Mouse (Mus musculus): ENCODE measurements around the gene Coq10a. TPM values are rescaled to one million over a fixed set of nuclear protein-coding genes. Genes with fewer than 3 reads are reported as not detected.

The Coq10a gene
- polyA plus RNA-seq, 1 experiment from 2014 or later = 15.6 TPM

GRCm38 (mm10) chr10:128391850-128392249 lies 23.1 kb upstream of the Coq10a start:
- ATAC-seq (ENCODE audit: low read depth) (no peak), DNase-seq (ENCODE audit: low spot score) (no peak)
- Histone ChIP-seq H3K9me3 (ENCODE audit: control insufficient read depth, low read length) (no peaks in the 10 kb centered on the region), H3K4me1 (ENCODE audit: control insufficient read depth, insufficient read depth, low read length) (no peaks in the 10 kb centered on the region), H3K4me3 (ENCODE audit: low read depth, low read length) (no peak overlapping the region), H3K36me3 (ENCODE audit: control insufficient read depth, insufficient read depth, low read length) (peaks cover 88% of the 10 kb centered on the region), H3K27me3 (replicated peaks; ENCODE audit: control insufficient read depth, insufficient read depth, low read length) (no peaks in the 10 kb centered on the region), H3K4me2 (ENCODE audit: low read depth, low read length) (no peak overlapping the region), H3K9ac (ENCODE audit: low read depth, low read length) (no peak overlapping the region), H3K27ac (replicated peaks; ENCODE audit: low read depth, low read length) (no peak overlapping the region)
- 87% methylated on average over 6 of the region's 6 CpGs for WGBS

DNA sequence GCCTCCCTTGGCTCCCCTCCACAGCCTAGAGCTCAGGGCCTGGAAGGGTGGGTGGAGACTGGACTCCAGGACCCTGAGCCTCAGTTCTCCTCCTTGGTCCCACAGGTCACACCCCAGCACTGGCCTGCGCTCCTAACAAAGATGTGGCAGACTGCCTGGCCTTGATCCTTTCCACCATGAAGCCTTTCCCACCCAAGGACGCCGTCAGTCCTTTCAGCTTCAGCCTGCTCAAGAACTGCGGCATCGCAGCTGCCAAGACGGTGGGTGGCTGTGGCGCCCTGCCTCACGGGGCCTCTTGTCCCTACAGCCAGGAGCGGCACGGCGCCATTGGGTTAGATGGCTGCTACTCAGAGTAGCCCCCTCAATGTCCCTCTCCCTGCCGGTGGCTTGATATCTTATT lies 21.6 kb upstream of the Coq10a start:
- H3K27me3 ChIP-seq (replicated peaks; ENCODE audit: control insufficient read depth, insufficient read depth, low read length) = no peaks in the 10 kb centered on the region
- H3K4me3 ChIP-seq (ENCODE audit: low read depth, low read length) = no peak overlapping the region
- no peak for DNase-seq (ENCODE audit: low spot score)
- peaks cover 89% of the 10 kb centered on the region for H3K36me3 ChIP-seq (ENCODE audit: control insufficient read depth, insufficient read depth, low read length)
- 92% methylated on average over 11 of the region's 12 CpGs for WGBS
- no peak overlapping the region for H3K9ac ChIP-seq (ENCODE audit: low read depth, low read length)
- ATAC-seq (ENCODE audit: low read depth) = no peak
- H3K9me3 ChIP-seq (ENCODE audit: control insufficient read depth, low read length) = no peaks in the 10 kb centered on the region
- H3K4me2 ChIP-seq (ENCODE audit: low read depth, low read length) = no peak overlapping the region
- H3K4me1 ChIP-seq (ENCODE audit: control insufficient read depth, insufficient read depth, low read length) = no peaks in the 10 kb centered on the region
- H3K27ac ChIP-seq (replicated peaks; ENCODE audit: low read depth, low read length) = no peak overlapping the region

DNA sequence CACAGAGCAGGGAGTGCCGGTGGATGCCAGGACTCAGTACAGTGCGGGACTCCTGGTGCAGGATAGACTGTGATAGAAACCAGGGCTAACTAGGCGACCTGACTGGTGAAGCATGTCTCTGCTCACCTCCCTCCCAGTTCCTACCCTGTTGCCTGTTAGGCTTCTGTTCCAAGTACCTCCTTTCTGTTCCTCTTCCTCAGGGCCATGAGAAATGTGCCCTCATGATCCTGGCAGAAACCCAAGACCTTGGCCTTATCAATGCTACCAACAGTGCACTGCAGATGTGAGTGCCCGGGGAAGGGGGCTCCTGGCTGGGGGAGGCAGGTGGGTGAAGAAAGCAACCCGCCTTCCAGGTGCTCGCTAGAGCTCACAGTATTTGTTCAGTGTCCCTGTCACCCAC lies 20.8 kb upstream of the Coq10a start:
- no peak overlapping the region for H3K9ac ChIP-seq (ENCODE audit: low read depth, low read length)
- no peaks in the 10 kb centered on the region for H3K4me1 ChIP-seq (ENCODE audit: control insufficient read depth, insufficient read depth, low read length)
- H3K4me3 ChIP-seq (ENCODE audit: low read depth, low read length) = no peak overlapping the region
- no peak overlapping the region for H3K4me2 ChIP-seq (ENCODE audit: low read depth, low read length)
- 85% methylated on average over 6 of the region's 6 CpGs for WGBS
- ATAC-seq (ENCODE audit: low read depth) (no peak), DNase-seq (ENCODE audit: low spot score) (no peak)
- no peak overlapping the region for H3K27ac ChIP-seq (replicated peaks; ENCODE audit: low read depth, low read length)
- no peaks in the 10 kb centered on the region for H3K9me3 ChIP-seq (ENCODE audit: control insufficient read depth, low read length)
- H3K27me3 ChIP-seq (replicated peaks; ENCODE audit: control insufficient read depth, insufficient read depth, low read length) = no peaks in the 10 kb centered on the region
- H3K36me3 ChIP-seq (ENCODE audit: control insufficient read depth, insufficient read depth, low read length) = peaks cover 95% of the 10 kb centered on the region

DNA sequence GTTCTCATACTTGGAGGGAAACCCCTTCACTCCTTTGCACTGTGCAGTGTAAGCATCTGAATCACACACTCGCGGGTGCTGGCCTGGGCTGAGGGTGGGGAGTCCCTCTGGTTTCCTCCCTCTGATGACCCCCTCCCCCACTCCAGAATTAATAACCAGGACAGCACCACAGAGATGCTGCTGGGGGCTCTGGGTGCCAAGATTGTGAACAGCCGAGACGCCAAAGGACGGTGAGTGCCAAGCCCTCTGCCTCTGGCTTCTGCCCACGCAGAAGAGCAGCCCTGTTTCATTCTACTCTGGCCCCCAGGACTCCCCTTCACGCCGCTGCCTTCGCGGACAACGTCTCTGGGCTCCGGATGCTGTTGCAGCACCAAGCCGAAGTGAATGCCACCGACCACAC lies 20.1 kb upstream of the Coq10a start:
- DNase-seq (ENCODE audit: low spot score) (no peak), ATAC-seq (ENCODE audit: low read depth) (no peak)
- H3K4me2 ChIP-seq (ENCODE audit: low read depth, low read length) = no peak overlapping the region
- WGBS = 90% methylated on average over 14 of the region's 14 CpGs
- H3K36me3 ChIP-seq (ENCODE audit: control insufficient read depth, insufficient read depth, low read length) = peaks cover 100% of the 10 kb centered on the region
- H3K27ac ChIP-seq (replicated peaks; ENCODE audit: low read depth, low read length) = no peak overlapping the region
- H3K9ac ChIP-seq (ENCODE audit: low read depth, low read length) = no peak overlapping the region
- H3K27me3 ChIP-seq (replicated peaks; ENCODE audit: control insufficient read depth, insufficient read depth, low read length) = no peaks in the 10 kb centered on the region
- H3K4me3 ChIP-seq (ENCODE audit: low read depth, low read length) = no peak overlapping the region
- H3K9me3 ChIP-seq (ENCODE audit: control insufficient read depth, low read length) = no peaks in the 10 kb centered on the region
- no peaks in the 10 kb centered on the region for H3K4me1 ChIP-seq (ENCODE audit: control insufficient read depth, insufficient read depth, low read length)

DNA sequence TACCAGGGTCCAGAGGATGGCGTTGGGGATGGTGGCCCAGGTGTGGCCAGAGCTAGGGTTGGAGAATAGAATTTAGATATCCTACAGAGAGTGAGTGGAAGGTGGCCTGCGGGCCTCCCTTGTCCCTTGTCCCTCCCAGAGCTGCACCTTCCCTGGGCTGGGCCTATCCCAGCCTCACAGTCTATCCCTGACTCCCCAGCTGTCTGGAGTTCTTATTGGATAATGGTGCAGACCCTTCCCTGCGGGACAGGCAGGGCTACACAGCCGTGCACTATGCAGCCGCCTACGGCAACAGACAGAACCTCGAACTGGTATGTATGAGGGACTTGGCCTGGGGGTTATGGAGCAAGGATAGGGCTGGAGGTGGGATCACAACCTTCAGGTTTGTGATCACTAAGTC lies 17.1 kb upstream of the Coq10a start:
- no peak overlapping the region for H3K9ac ChIP-seq (ENCODE audit: low read depth, low read length)
- H3K4me2 ChIP-seq (ENCODE audit: low read depth, low read length) = no peak overlapping the region
- H3K36me3 ChIP-seq (ENCODE audit: control insufficient read depth, insufficient read depth, low read length) = peaks cover 98% of the 10 kb centered on the region
- no peak for DNase-seq (ENCODE audit: low spot score)
- no peaks in the 10 kb centered on the region for H3K27me3 ChIP-seq (replicated peaks; ENCODE audit: control insufficient read depth, insufficient read depth, low read length)
- ATAC-seq (ENCODE audit: low read depth) = no peak
- H3K9me3 ChIP-seq (ENCODE audit: control insufficient read depth, low read length) = no peaks in the 10 kb centered on the region
- H3K27ac ChIP-seq (replicated peaks; ENCODE audit: low read depth, low read length) = no peak overlapping the region
- no peak overlapping the region for H3K4me3 ChIP-seq (ENCODE audit: low read depth, low read length)
- WGBS = 81% methylated on average over 6 of the region's 7 CpGs
- H3K4me1 ChIP-seq (ENCODE audit: control insufficient read depth, insufficient read depth, low read length) = no peaks in the 10 kb centered on the region

GRCm38 (mm10) chr10:128382482-128382881 lies 13.7 kb upstream of the Coq10a start:
- ATAC-seq (ENCODE audit: low read depth) (no peak), DNase-seq (ENCODE audit: low spot score) (no peak)
- no peak overlapping the region for H3K27ac ChIP-seq (replicated peaks; ENCODE audit: low read depth, low read length)
- peaks cover 91% of the 10 kb centered on the region for H3K36me3 ChIP-seq (ENCODE audit: control insufficient read depth, insufficient read depth, low read length)
- H3K9me3 ChIP-seq (ENCODE audit: control insufficient read depth, low read length) = no peaks in the 10 kb centered on the region
- no peak overlapping the region for H3K9ac ChIP-seq (ENCODE audit: low read depth, low read length)
- H3K4me1 ChIP-seq (ENCODE audit: control insufficient read depth, insufficient read depth, low read length) = peaks cover 8% of the 10 kb centered on the region
- H3K27me3 ChIP-seq (replicated peaks; ENCODE audit: control insufficient read depth, insufficient read depth, low read length) = no peaks in the 10 kb centered on the region
- WGBS = 88% methylated on average over 8 of the region's 8 CpGs
- H3K4me2 ChIP-seq (ENCODE audit: low read depth, low read length) = no peak overlapping the region
- H3K4me3 ChIP-seq (ENCODE audit: low read depth, low read length) = no peak overlapping the region

DNA sequence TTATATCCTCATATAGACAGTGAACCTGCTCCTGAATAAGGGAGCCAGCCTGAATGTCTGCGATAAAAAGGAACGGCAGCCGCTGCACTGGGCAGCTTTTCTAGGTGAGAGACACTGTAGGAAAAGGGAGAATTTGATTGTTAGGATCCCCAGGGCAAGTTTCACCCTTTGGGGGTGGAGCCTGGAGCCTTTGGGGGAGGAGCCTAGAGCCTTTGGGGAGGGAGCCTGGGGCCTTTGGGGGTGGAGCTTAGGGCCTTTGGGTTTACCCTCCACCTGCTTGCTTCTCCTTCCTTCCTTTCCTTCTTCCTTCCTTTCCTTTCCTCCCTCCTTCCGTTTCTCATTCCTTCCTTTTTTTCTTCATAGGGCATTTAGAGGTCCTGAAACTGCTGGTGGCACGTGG lies 11.8 kb upstream of the Coq10a start:
- ATAC-seq (ENCODE audit: low read depth) (no peak), DNase-seq (ENCODE audit: low spot score) (no peak)
- H3K4me3 ChIP-seq (ENCODE audit: low read depth, low read length) = no peak overlapping the region
- H3K36me3 ChIP-seq (ENCODE audit: control insufficient read depth, insufficient read depth, low read length) = peaks cover 72% of the 10 kb centered on the region
- H3K9me3 ChIP-seq (ENCODE audit: control insufficient read depth, low read length) = no peaks in the 10 kb centered on the region
- 86% methylated on average over 5 of the region's 5 CpGs for WGBS
- peaks cover 8% of the 10 kb centered on the region for H3K4me1 ChIP-seq (ENCODE audit: control insufficient read depth, insufficient read depth, low read length)
- no peak overlapping the region for H3K4me2 ChIP-seq (ENCODE audit: low read depth, low read length)
- H3K27me3 ChIP-seq (replicated peaks; ENCODE audit: control insufficient read depth, insufficient read depth, low read length) = no peaks in the 10 kb centered on the region
- H3K27ac ChIP-seq (replicated peaks; ENCODE audit: low read depth, low read length) = no peak overlapping the region
- no peak overlapping the region for H3K9ac ChIP-seq (ENCODE audit: low read depth, low read length)

GRCm38 (mm10) chr10:128379260-128379659 lies 10.5 kb upstream of the Coq10a start:
- 97% methylated on average over 7 of the region's 7 CpGs for WGBS
- H3K9ac ChIP-seq (ENCODE audit: low read depth, low read length) = no peak overlapping the region

GRCm38 (mm10) chr10:128378462-128378861 lies 9.7 kb upstream of the Coq10a start:
- WGBS = 56% methylated on average over 3 of the region's 3 CpGs
- peaks cover 8% of the 10 kb centered on the region for H3K4me1 ChIP-seq (ENCODE audit: control insufficient read depth, insufficient read depth, low read length)
- no peak overlapping the region for H3K27ac ChIP-seq (replicated peaks; ENCODE audit: low read depth, low read length)
- H3K4me3 ChIP-seq (ENCODE audit: low read depth, low read length) = peak overlapping the region; percentile 75
- no peak for DNase-seq (ENCODE audit: low spot score)
- peak overlapping the region; percentile 74 for H3K4me2 ChIP-seq (ENCODE audit: low read depth, low read length)
- peak overlapping the region; percentile 96 for H3K9ac ChIP-seq (ENCODE audit: low read depth, low read length)
- H3K9me3 ChIP-seq (ENCODE audit: control insufficient read depth, low read length) = no peaks in the 10 kb centered on the region
- ATAC-seq (ENCODE audit: low read depth) = no peak
- no peaks in the 10 kb centered on the region for H3K27me3 ChIP-seq (replicated peaks; ENCODE audit: control insufficient read depth, insufficient read depth, low read length)
- peaks cover 51% of the 10 kb centered on the region for H3K36me3 ChIP-seq (ENCODE audit: control insufficient read depth, insufficient read depth, low read length)

More at GRCm38 (mm10) chr10:128379260-128379659, 10.5 kb upstream of the Coq10a start:
- DNase-seq (ENCODE audit: low spot score) = no peak
- ATAC-seq (ENCODE audit: low read depth) = no peak
- Histone ChIP-seq H3K4me2 (ENCODE audit: low read depth, low read length) (no peak overlapping the region), H3K27ac (replicated peaks; ENCODE audit: low read depth, low read length) (no peak overlapping the region), H3K9me3 (ENCODE audit: control insufficient read depth, low read length) (no peaks in the 10 kb centered on the region), H3K36me3 (ENCODE audit: control insufficient read depth, insufficient read depth, low read length) (peaks cover 59% of the 10 kb centered on the region), H3K27me3 (replicated peaks; ENCODE audit: control insufficient read depth, insufficient read depth, low read length) (no peaks in the 10 kb centered on the region), H3K4me1 (ENCODE audit: control insufficient read depth, insufficient read depth, low read length) (peaks cover 8% of the 10 kb centered on the region), H3K4me3 (ENCODE audit: low read depth, low read length) (no peak overlapping the region)

All from embryonic facial prominence, embryonic 14.5 days (tissue).